Mouse (Mus musculus): ENCODE measurements around the gene Ap1g1. TPM values are rescaled to one million over a fixed set of nuclear protein-coding genes. Genes with fewer than 3 reads are reported as not detected.

Gene Ap1g1
- polyA plus RNA-seq, 1 experiment: 0.16 TPM

- TF ChIP-seq GATA1 (IDR thresholded peaks at IDR 0.05; ENCODE audit: low read length) (no peak), TAL1 (IDR thresholded peaks at IDR 0.05; ENCODE audit: low read length) (no peak)
- peaks cover 32% of the 10 kb centered on the region for H3K4me1 ChIP-seq (ENCODE audit: control insufficient read depth)
- H3K36me3 ChIP-seq (ENCODE audit: control insufficient read depth): no peaks in the 10 kb centered on the region; the same call in 1 of the 2 replicates
- peaks cover 33% of the 10 kb centered on the region for H3K27me3 ChIP-seq (ENCODE audit: control insufficient read depth)
- H3K4me3 ChIP-seq (replicated peaks): peak overlapping the region; percentile 97
- no peaks in the 10 kb centered on the region for H3K9me3 ChIP-seq (ENCODE audit: control insufficient read depth, low read length)
Observed at GRCm38 (mm10) chr8:109777851-109778250, 503 bp upstream of the Ap1g1 start.

- peaks cover 3% of the 10 kb centered on the region; the same call in 1 of the 2 replicates for H3K36me3 ChIP-seq (ENCODE audit: control insufficient read depth)
- peak overlapping the region; percentile 97 for H3K4me3 ChIP-seq (replicated peaks)
- no peaks in the 10 kb centered on the region for H3K9me3 ChIP-seq (ENCODE audit: control insufficient read depth, low read length)
- peaks cover 26% of the 10 kb centered on the region for H3K27me3 ChIP-seq (ENCODE audit: control insufficient read depth)
- H3K4me1 ChIP-seq (ENCODE audit: control insufficient read depth): peaks cover 38% of the 10 kb centered on the region
- no peak for TF ChIP-seq TAL1 (IDR thresholded peaks at IDR 0.05; ENCODE audit: low read length)
- no peak for TF ChIP-seq GATA1 (IDR thresholded peaks at IDR 0.05; ENCODE audit: low read length)
Observed at GRCm38 (mm10) chr8:109778993-109779421, 653 bp downstream of the Ap1g1 start.

- H3K36me3 ChIP-seq (ENCODE audit: control insufficient read depth): peaks cover 3% of the 10 kb centered on the region; the same call in 1 of the 2 replicates
- peak overlapping the region; percentile 97 for H3K4me3 ChIP-seq (replicated peaks)
- TF ChIP-seq GATA1 (IDR thresholded peaks at IDR 0.05; ENCODE audit: low read length) (no peak), TAL1 (IDR thresholded peaks at IDR 0.05; ENCODE audit: low read length) (no peak)
- peaks cover 44% of the 10 kb centered on the region for H3K4me1 ChIP-seq (ENCODE audit: control insufficient read depth)
- H3K27me3 ChIP-seq (ENCODE audit: control insufficient read depth): peaks cover 25% of the 10 kb centered on the region
- no peaks in the 10 kb centered on the region for H3K9me3 ChIP-seq (ENCODE audit: control insufficient read depth, low read length)
Observed at GRCm38 (mm10) chr8:109779431-109780228, 1.3 kb downstream of the Ap1g1 start.

- Histone ChIP-seq H3K4me1 (ENCODE audit: control insufficient read depth) (peaks cover 47% of the 10 kb centered on the region), H3K4me3 (replicated peaks) (peak overlapping the region; percentile 97), H3K36me3 (ENCODE audit: control insufficient read depth) (peaks cover 3% of the 10 kb centered on the region; the same call in 1 of the 2 replicates), H3K27me3 (ENCODE audit: control insufficient read depth) (peaks cover 17% of the 10 kb centered on the region), H3K9me3 (ENCODE audit: control insufficient read depth, low read length) (no peaks in the 10 kb centered on the region)
- TF ChIP-seq TAL1 (IDR thresholded peaks at IDR 0.05; ENCODE audit: low read length) (no peak), GATA1 (IDR thresholded peaks at IDR 0.05; ENCODE audit: low read length) (no peak)
Observed at GRCm38 (mm10) chr8:109780548-109780947, 2.2 kb downstream of the Ap1g1 start.

GRCm38 (mm10) chr8:109790938-109791337 is 12.6 kb downstream of the Ap1g1 start:
- Histone ChIP-seq H3K36me3 (ENCODE audit: control insufficient read depth) (peaks cover 5% of the 10 kb centered on the region), H3K4me1 (ENCODE audit: control insufficient read depth) (peaks cover 42% of the 10 kb centered on the region), H3K9me3 (ENCODE audit: control insufficient read depth, low read length) (no peaks in the 10 kb centered on the region), H3K27me3 (ENCODE audit: control insufficient read depth) (no peaks in the 10 kb centered on the region), H3K4me3 (replicated peaks) (no peak overlapping the region)
- TF ChIP-seq GATA1 (IDR thresholded peaks at IDR 0.05; ENCODE audit: low read length): no peak
- no peak for TF ChIP-seq TAL1 (IDR thresholded peaks at IDR 0.05; ENCODE audit: low read length)

GRCm38 (mm10) chr8:109795166-109795565 is 16.8 kb downstream of the Ap1g1 start:
- H3K4me3 ChIP-seq (replicated peaks): no peak overlapping the region
- TF ChIP-seq TAL1 (IDR thresholded peaks at IDR 0.05; ENCODE audit: low read length) (no peak), GATA1 (IDR thresholded peaks at IDR 0.05; ENCODE audit: low read length) (no peak)

GRCm38 (mm10) chr8:109798721-109799120 is 20.4 kb downstream of the Ap1g1 start:
- peaks cover 15% of the 10 kb centered on the region for H3K4me1 ChIP-seq (ENCODE audit: control insufficient read depth)
- TF ChIP-seq GATA1 (IDR thresholded peaks at IDR 0.05; ENCODE audit: low read length) (no peak), TAL1 (IDR thresholded peaks at IDR 0.05; ENCODE audit: low read length) (no peak)
- H3K4me3 ChIP-seq (replicated peaks): no peak overlapping the region
- peaks cover 10% of the 10 kb centered on the region for H3K36me3 ChIP-seq (ENCODE audit: control insufficient read depth)
- no peaks in the 10 kb centered on the region for H3K9me3 ChIP-seq (ENCODE audit: control insufficient read depth, low read length)
- no peaks in the 10 kb centered on the region for H3K27me3 ChIP-seq (ENCODE audit: control insufficient read depth)

More at GRCm38 (mm10) chr8:109795166-109795565, 16.8 kb downstream of the Ap1g1 start:
- H3K36me3 ChIP-seq (ENCODE audit: control insufficient read depth): peaks cover 5% of the 10 kb centered on the region
- no peaks in the 10 kb centered on the region for H3K9me3 ChIP-seq (ENCODE audit: control insufficient read depth, low read length)
- no peaks in the 10 kb centered on the region for H3K27me3 ChIP-seq (ENCODE audit: control insufficient read depth)
- peaks cover 38% of the 10 kb centered on the region for H3K4me1 ChIP-seq (ENCODE audit: control insufficient read depth)

GRCm38 (mm10) chr8:109799245-109799644 is 20.9 kb downstream of the Ap1g1 start:
- Histone ChIP-seq H3K4me3 (replicated peaks) (no peak overlapping the region), H3K4me1 (ENCODE audit: control insufficient read depth) (peaks cover 11% of the 10 kb centered on the region), H3K36me3 (ENCODE audit: control insufficient read depth) (peaks cover 10% of the 10 kb centered on the region), H3K27me3 (ENCODE audit: control insufficient read depth) (no peaks in the 10 kb centered on the region), H3K9me3 (ENCODE audit: control insufficient read depth, low read length) (no peaks in the 10 kb centered on the region)
- TF ChIP-seq TAL1 (IDR thresholded peaks at IDR 0.05; ENCODE audit: low read length) (no peak), GATA1 (IDR thresholded peaks at IDR 0.05; ENCODE audit: low read length) (no peak)

GRCm38 (mm10) chr8:109800325-109800724 is 22.0 kb downstream of the Ap1g1 start:
- Histone ChIP-seq H3K27me3 (ENCODE audit: control insufficient read depth) (no peaks in the 10 kb centered on the region), H3K4me1 (ENCODE audit: control insufficient read depth) (peaks cover 1% of the 10 kb centered on the region), H3K36me3 (ENCODE audit: control insufficient read depth) (peaks cover 10% of the 10 kb centered on the region), H3K4me3 (replicated peaks) (no peak overlapping the region), H3K9me3 (ENCODE audit: control insufficient read depth, low read length) (no peaks in the 10 kb centered on the region)
- TF ChIP-seq TAL1 (IDR thresholded peaks at IDR 0.05; ENCODE audit: low read length) (no peak), GATA1 (IDR thresholded peaks at IDR 0.05; ENCODE audit: low read length) (no peak)

Measured in erythroblast, embryonic 14.5 days (primary cell).